Comparison of ENCODE assay signal across 28 mouse cellular contexts in genomic region chr16:11028206-11028605, GRCm38 (mm10).
"Had no signal": no experiment of that assay in that cellular context is flagged by ENCODE, and none has a peak within 500 bp of the region (broad histone marks: within the 10 kb centered on the region; RNA-seq: fewer than 3 reads in every experiment).

No protein-coding gene starts in this region.

- H3K27ac ChIP-seq: gastrocnemius, adult 2 months; heart, embryonic 10.5 days; hindbrain, embryonic 10.5 days; hindbrain, embryonic 12.5 days; hindbrain, embryonic 14.5 days; intestine, embryonic 15.5 days; kidney, embryonic 15.5 days; kidney, postnatal 0 days; layer of hippocampus, adult 2 months; left cerebral cortex, adult 2 months; limb, embryonic 13.5 days; limb, embryonic 15.5 days; liver, embryonic 12.5 days; liver, embryonic 14.5 days had no signal

- H3K9me3 ChIP-seq: heart, embryonic 10.5 days; heart, embryonic 12.5 days; hindbrain, embryonic 10.5 days; hindbrain, embryonic 12.5 days; intestine, embryonic 15.5 days; kidney, embryonic 15.5 days; limb, embryonic 13.5 days; limb, embryonic 15.5 days; liver, embryonic 12.5 days had no signal

- H3K4me2 ChIP-seq: heart, embryonic 12.5 days; hindbrain, embryonic 12.5 days; hindbrain, embryonic 14.5 days; intestine, embryonic 15.5 days; kidney, embryonic 15.5 days; limb, embryonic 13.5 days; limb, embryonic 15.5 days; liver, embryonic 12.5 days had no signal

- H3K27me3 ChIP-seq: heart, embryonic 12.5 days; hindbrain, embryonic 12.5 days; intestine, embryonic 15.5 days; kidney, embryonic 15.5 days; limb, embryonic 13.5 days; limb, embryonic 15.5 days; liver, embryonic 12.5 days had no signal

- DNase-seq: gastrocnemius, adult 2 months; gastrocnemius, postnatal 10 days; gastrocnemius, postnatal 25 days; heart, adult 18-20 months; heart, postnatal 10 days; heart, postnatal 4 days; kidney, adult 18-20 months; kidney, adult 9 months; kidney, postnatal 25 days; kidney, postnatal 4 days; left cerebral cortex, postnatal 4 days had no signal

- H3K9ac ChIP-seq: heart, embryonic 12.5 days; hindbrain, embryonic 12.5 days; hindbrain, embryonic 14.5 days; intestine, embryonic 15.5 days; kidney, embryonic 15.5 days; limb, embryonic 13.5 days; limb, embryonic 15.5 days; liver, embryonic 12.5 days; liver, embryonic 14.5 days had no signal

- H3K36me3 ChIP-seq: heart, embryonic 10.5 days; heart, embryonic 12.5 days; hindbrain, embryonic 10.5 days; hindbrain, embryonic 12.5 days; intestine, embryonic 15.5 days; kidney, embryonic 15.5 days; limb, embryonic 13.5 days; limb, embryonic 15.5 days; liver, embryonic 12.5 days had no signal

- ATAC-seq: hindbrain, embryonic 16.5 days; inflammation-experienced regulatory T-cells, adult 6 months; intestine, embryonic 15.5 days; intestine, postnatal 0 days; liver, embryonic 12.5 days had no signal

- H3K4me1 ChIP-seq: hindbrain, embryonic 12.5 days; intestine, embryonic 15.5 days; limb, embryonic 13.5 days; limb, embryonic 15.5 days; liver, embryonic 12.5 days had no signal

- H3K4me3 ChIP-seq: gastrocnemius, adult 2 months; heart, embryonic 10.5 days; heart, embryonic 12.5 days; hindbrain, embryonic 10.5 days; hindbrain, embryonic 12.5 days; intestine, embryonic 15.5 days; kidney, embryonic 15.5 days; layer of hippocampus, adult 2 months; left cerebral cortex, adult 2 months; limb, embryonic 13.5 days; limb, embryonic 15.5 days; liver, embryonic 12.5 days had no signal
